Mouse (Mus musculus): ENCODE results near the gene Rad9a. TPM values are rescaled to one million over a fixed set of nuclear protein-coding genes. Genes with fewer than 3 reads are reported as not detected.
"Not testable (repeated sequence)": the region's sequence is repeated elsewhere in the genome, so short reads cannot be mapped to it uniquely, and the experiment has no call there.

Gene Rad9a
- polyA plus RNA-seq (2015; fragmentation: Nextera tagmentation; extraction: Ambion mirVana), result 29.8 and 33.2 TPM in 2 replicates

GRCm38 (mm10) chr19:4201291-4201909 lies at the start of gene Rad9a:
Gene Rad9a, minus strand, starts transcription at chr19:4201662.
- peak; percentile 96 for DNase-seq (ENCODE audit: low spot score)

DNA sequence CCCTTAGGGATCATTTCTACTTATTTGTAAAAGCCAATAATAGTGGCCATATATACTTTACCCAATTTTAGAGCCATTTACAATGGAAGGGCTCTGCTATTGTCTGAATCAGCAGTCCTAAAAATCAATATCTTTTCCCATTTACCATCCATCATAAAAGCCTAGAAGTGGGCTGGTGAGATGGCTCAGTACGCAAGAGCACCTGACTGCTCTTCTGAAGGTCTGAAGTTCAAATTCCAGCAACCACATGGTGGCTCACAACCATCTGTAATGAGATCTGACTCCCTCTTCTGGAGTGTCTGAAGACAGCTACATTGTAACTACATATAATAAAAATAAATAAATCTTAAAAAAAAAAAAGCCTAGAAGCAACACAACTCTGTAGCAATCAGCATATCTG lies 47.2 kb upstream of the Rad9a start:
- DNase-seq (ENCODE audit: low spot score), result not testable (repeated sequence)

GRCm38 (mm10) chr19:4247010-4247409 lies 45.5 kb upstream of the Rad9a start:
- DNase-seq (ENCODE audit: low spot score), result peak; percentile 62

DNA sequence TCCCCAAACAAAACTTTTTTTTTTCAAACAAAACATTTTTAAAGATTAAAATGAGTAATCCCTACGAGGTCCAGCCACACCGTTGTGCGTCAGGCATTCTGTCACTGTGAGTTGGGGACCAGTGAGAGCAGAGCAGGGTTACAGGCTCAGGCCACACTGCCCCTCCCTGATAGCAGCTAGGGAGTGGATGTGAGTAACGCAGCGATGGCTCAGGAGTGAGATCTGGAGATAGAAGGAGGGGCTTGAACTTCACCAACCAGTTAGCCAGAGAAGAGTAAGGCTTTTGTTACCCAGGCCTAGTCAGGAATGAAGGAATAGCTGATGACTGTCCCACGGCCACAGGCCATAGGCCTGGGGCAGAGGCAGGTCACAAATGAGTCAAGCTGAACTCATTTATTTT lies 43.3 kb upstream of the Rad9a start:
- no peak for DNase-seq (ENCODE audit: low spot score)

- no peak for DNase-seq (ENCODE audit: low spot score)
These were observed 41.0 kb upstream of the Rad9a start for GRCm38 (mm10) chr19:4242416-4242815.

DNA sequence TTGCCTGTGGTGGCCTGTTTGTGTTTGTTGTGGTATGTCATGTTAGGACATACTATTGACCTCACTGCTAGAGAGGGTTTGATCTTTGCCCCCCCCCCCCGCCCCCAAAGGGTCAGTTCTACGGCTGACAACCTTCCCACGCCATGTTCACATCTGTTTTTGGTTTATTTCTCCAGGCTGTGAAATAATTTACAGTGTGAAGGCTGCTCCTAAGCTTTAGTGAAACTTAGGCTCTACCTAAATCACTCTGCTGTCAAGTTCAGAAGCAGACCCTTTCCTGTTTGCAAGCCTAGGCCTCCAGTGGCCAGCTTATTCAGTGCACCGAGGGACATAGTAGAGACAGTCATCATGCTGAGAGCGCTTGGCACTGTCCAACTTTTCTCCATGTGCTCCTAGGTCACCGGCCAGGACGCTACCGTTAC lies 38.8 kb upstream of the Rad9a start:
- no peak for DNase-seq (ENCODE audit: low spot score)

- DNase-seq (ENCODE audit: low spot score), result no peak
These were observed 33.1 kb upstream of the Rad9a start for GRCm38 (mm10) chr19:4234548-4234947.

GRCm38 (mm10) chr19:4232651-4233050 lies 31.2 kb upstream of the Rad9a start:
- DNase-seq (ENCODE audit: low spot score), result no peak

- peak; percentile 37 for DNase-seq (ENCODE audit: low spot score)
These were observed 30.7 kb upstream of the Rad9a start for GRCm38 (mm10) chr19:4232186-4232572.

GRCm38 (mm10) chr19:4231253-4232185 lies 30.1 kb upstream of the Rad9a start, which contains the start of gene Pold4:
Gene Pold4, plus strand, starts transcription at chr19:4231899.
- DNase-seq (ENCODE audit: low spot score), result peak; percentile 93

DNA sequence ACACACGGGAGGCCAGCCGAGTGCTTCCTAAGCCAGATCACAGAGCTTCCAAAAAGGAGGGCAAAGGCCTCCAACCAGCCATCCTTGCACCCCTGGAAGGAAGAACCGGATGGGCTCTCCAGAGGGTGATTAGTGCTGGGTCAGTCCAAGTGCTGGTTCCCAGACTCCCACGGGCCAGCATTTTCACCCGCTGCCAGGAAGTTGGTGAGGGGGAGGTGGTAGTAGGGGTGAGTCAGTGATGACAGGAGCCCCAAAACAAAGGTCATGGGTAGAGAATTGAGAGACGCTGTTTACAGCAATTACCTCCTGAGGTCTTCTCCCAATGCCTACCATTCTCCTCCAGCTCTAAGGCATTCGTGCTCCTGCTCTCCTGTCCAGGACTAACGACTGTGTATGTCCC lies 29.0 kb upstream of the Rad9a start:
- DNase-seq (ENCODE audit: low spot score), result no peak

DNA sequence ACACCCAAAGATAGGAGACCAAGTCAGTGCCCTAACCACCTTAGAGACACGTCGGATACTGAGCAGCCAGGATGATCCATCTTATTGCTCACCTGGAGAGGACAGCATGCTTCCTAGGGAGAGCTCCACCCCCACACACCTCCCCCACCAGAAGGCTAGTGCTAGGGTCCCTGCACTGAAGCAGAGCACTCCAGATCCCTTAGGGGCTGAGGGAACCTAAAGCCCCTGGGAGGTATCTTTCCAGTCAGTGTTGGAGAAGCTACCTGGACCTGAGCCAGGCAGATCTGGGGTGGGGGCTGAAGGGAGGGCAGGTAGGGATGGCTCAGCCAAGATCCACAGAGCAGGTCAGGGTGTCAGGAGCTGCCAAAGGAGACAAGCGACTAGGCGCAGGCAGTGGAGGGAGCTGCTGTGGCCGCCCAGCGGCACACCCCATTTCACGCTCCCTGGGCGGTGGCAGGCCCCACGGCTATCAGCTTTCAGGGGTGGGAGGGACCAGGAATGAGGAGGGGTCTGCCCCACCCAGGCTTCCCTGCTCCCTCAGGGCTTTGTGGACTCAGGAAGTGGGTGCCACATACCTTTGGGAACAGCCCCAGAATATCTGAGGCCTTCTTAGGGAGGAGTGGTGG lies 28.1 kb upstream of the Rad9a start:
- no peak for DNase-seq (ENCODE audit: low spot score)

- DNase-seq (ENCODE audit: low spot score), result no peak
These were observed 27.4 kb upstream of the Rad9a start for GRCm38 (mm10) chr19:4228891-4229290.

DNA sequence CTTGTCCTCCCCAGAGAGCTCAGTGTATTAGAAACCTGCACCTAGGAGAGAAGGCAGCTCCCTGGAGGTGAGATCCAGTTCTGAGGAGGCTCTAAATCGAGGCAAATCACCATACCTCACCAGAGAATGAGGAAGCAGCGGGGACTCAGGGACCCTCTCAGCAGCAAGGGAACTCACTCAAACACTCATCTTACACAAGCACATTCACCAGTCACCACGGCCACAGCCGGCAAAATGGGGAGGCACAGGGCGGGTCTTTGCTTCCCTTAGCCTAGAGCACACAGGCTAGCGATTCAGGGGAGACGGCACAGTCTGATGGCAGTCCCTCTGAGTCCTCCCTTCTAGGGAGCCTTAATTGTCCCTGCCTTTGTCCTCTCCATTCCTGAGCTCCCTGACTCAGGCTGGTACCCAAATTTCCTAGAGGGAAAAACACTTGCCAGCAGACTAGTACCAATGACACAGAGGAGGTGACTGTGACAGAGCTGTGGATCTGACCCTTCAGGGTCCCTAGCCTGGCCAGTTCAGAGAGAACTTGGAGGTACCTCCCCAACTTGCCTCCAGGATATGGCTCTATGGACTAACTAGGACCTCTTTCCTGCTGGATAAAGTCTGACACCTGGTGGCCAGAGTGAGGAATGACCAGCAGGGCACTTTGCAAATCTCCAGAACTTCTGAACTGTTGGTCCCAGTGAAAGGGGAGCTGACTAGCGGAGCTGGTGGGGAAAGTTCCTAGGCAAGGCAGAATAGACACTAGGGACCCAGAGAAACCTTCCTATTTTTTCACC lies 26.6 kb upstream of the Rad9a start:
- DNase-seq (ENCODE audit: low spot score), result peak; percentile 85

GRCm38 (mm10) chr19:4227446-4227845 lies 26.0 kb upstream of the Rad9a start:
- DNase-seq (ENCODE audit: low spot score), result peak; percentile 52

- DNase-seq (ENCODE audit: low spot score), result no peak
These were observed 25.3 kb upstream of the Rad9a start for GRCm38 (mm10) chr19:4226779-4227178.

DNA sequence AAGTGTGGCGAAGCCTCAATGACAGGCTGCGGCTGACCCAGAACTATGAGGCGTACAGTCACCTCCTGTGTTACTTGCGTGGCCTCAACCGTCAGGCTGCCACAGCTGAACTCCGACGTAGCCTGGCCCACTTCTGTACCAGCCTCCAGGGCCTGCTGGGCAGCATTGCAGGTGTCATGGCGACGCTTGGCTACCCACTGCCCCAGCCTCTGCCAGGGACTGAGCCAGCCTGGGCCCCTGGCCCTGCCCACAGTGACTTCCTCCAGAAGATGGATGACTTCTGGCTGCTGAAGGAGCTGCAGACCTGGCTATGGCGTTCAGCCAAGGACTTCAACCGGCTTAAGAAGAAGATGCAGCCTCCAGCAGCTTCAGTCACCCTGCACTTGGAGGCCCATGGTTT lies 20.7 kb upstream of the Rad9a start:
- DNase-seq (ENCODE audit: low spot score), result peak; percentile 20

GRCm38 (mm10) chr19:4220957-4221743 lies 19.7 kb upstream of the Rad9a start:
- peak; percentile 35 for DNase-seq (ENCODE audit: low spot score)

GRCm38 (mm10) chr19:4220416-4220815 lies 19.0 kb upstream of the Rad9a start:
- DNase-seq (ENCODE audit: low spot score), result no peak

DNA sequence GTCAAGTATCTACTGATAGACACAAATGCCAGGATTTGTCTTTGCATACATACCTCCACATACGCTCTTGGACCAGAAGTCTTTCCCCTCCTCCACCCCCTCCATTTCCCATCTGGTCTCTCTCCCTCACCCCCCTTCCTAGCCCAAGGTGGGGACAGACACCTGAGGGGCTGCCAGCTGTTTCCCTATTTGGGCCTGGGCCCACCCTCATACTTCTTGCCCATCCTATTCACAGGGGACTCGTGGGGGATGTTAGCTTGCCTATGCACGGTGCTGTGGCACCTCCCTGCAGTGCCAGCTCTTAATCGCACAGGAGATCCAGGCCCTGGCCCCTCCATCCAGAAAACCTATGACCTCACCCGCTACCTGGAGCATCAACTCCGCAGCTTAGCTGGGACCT lies 18.5 kb upstream of the Rad9a start:
- no peak for DNase-seq (ENCODE audit: low spot score)

Measured in thymus, postnatal 0 days (tissue).